Mouse (Mus musculus) kidney, embryonic 16.5 days (tissue): Measurements from ENCODE around the gene 2010111I01Rik. TPM values are rescaled to one million over a fixed set of nuclear protein-coding genes. Genes with fewer than 3 reads are reported as not detected.

Experiments
- ATAC-seq: fragments of 200-750 bp; cut with Nextera tagmentation; 2 replicates; pipeline ENCODE4 v1.8.0; 2017; ENCODE audit warnings: moderate TSS enrichment; ENCODE audit not compliant: low FRiP score, low TSS enrichment
- H3K27ac ChIP-seq: fragments of 300-500 bp; sonication (generic); 2 replicates; pipeline ENCODE4 v1.5.1; 2014; ENCODE audit warnings: low read length
- H3K27me3 ChIP-seq: fragments of 300-500 bp; sonication (generic); 2 replicates; pipeline ENCODE4 v1.6.1; 2014; ENCODE audit warnings: low read length, control low read depth, mixed read lengths; ENCODE audit not compliant: insufficient read depth
- H3K36me3 ChIP-seq: fragments of 300-500 bp; sonication (generic); 2 replicates; pipeline ENCODE4 v1.6.1; 2014; ENCODE audit warnings: low read length, control low read depth, mixed read lengths; ENCODE audit not compliant: insufficient read depth
- H3K4me1 ChIP-seq: fragments of 300-500 bp; sonication (generic); 2 replicates; pipeline ENCODE4 v1.6.1; 2014; ENCODE audit warnings: low read length, control low read depth, mixed read lengths; ENCODE audit not compliant: insufficient read depth
- H3K4me2 ChIP-seq: fragments of 300-500 bp; sonication (generic); replicated peaks from 2 replicates; pipeline ENCODE4 v1.6.1; 2014; ENCODE audit warnings: low read depth, low read length
- H3K4me3 ChIP-seq: fragments of 300-500 bp; sonication (generic); 2 replicates; pipeline ENCODE4 v1.5.1; 2014; ENCODE audit warnings: mild to moderate bottlenecking, low read length
- H3K9ac ChIP-seq: fragments of 300-500 bp; sonication (generic); replicated peaks from 2 replicates; pipeline ENCODE4 v1.6.1; 2014; ENCODE audit warnings: low read length
- H3K9me3 ChIP-seq: fragments of 300-500 bp; sonication (generic); 2 replicates; pipeline ENCODE4 v1.6.1; 2016; ENCODE audit warnings: low read length, control low read depth
- WGBS: fragments of 180-500 bp; shearing (Covaris S2); extraction: QIAGEN DNeasy Blood & Tissue Kit; methylation state at CpG from one replicate; pipeline ENCODE4 v1.1.7; 2014; 5-methylcytosine and 5-hydroxymethylcytosine counted together
- polyA plus RNA-seq: library from polyadenylated mRNA; unstranded; fragments of >200 nt; fragmentation: Nextera tagmentation; extraction: Ambion mirVana; gene quantifications from 2 replicates; pipeline ENCODE4 v1.2.1, GENCODE M21; 2015

2010111I01Rik gene
- polyA plus RNA-seq, 1 experiment from 2014 or later, result 146 TPM

- Histone ChIP-seq H3K27ac (no peak overlapping the region), H3K4me3 (no peak overlapping the region), H3K4me1 (no peaks in the 10 kb centered on the region), H3K9ac (no peak overlapping the region), H3K9me3 (no peaks in the 10 kb centered on the region), H3K36me3 (no peaks in the 10 kb centered on the region), H3K27me3 (no peaks in the 10 kb centered on the region), H3K4me2 (no peak overlapping the region)
- ATAC-seq, result no peak
- WGBS, result 88% methylated on average over 2 of the region's 2 CpGs
Observed at GRCm38 (mm10) chr13:63010345-63011090, 45.8 kb downstream of the 2010111I01Rik start.

DNA sequence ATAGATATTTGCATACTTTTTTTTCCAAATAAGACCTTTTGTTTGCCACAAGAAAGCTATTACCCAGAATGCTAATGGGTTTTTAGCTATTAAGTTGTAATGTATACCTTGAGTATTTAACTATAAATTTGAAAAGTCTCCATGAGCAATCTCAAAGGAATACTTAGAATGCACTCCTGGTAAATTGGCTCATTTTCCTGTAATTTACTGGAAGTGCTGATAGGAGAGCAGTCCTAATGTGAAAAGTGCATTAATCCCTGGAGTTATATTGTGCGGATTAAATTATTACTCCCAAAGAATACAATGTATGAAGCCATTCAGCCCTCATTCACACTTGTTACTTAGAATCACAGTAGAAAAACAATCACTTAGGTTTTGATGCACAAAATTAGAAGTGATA is 49.7 kb downstream of the 2010111I01Rik start:
- Histone ChIP-seq H3K4me3 (no peak overlapping the region), H3K4me1 (no peaks in the 10 kb centered on the region), H3K36me3 (no peaks in the 10 kb centered on the region), H3K27ac (no peak overlapping the region), H3K9ac (no peak overlapping the region), H3K27me3 (no peaks in the 10 kb centered on the region), H3K9me3 (no peaks in the 10 kb centered on the region), H3K4me2 (no peak overlapping the region)
- 93% methylated on average over 1 of the region's 1 CpGs for WGBS
- ATAC-seq, result no peak

DNA sequence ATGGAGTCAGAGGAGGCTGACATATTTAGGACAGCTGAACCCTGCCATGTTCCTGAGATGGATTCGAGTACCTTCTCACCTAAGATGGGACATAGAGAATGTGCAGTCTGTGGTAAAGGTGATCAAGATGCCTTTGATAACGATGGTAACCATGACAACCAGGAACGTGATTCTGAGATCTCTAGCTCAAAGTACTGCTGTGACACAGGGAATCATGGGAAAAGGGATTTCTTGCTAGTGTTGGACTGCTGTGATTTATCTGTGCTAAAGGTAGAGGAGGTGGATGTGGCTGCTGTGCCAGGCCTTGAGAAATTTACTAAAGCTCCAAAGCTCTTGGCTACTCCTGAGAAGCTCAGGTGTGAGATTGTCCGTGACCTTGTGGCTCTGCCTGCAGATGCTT is 50.7 kb downstream of the 2010111I01Rik start:
- no peak overlapping the region for H3K4me2 ChIP-seq
- H3K36me3 ChIP-seq, result no peaks in the 10 kb centered on the region
- H3K9ac ChIP-seq, result no peak overlapping the region
- 79% methylated on average over 4 of the region's 4 CpGs for WGBS
- no peak overlapping the region for H3K4me3 ChIP-seq
- H3K9me3 ChIP-seq, result no peaks in the 10 kb centered on the region
- H3K27me3 ChIP-seq, result no peaks in the 10 kb centered on the region
- no peak overlapping the region for H3K27ac ChIP-seq
- H3K4me1 ChIP-seq, result no peaks in the 10 kb centered on the region
- no peak for ATAC-seq

GRCm38 (mm10) chr13:63016056-63016455 is 51.4 kb downstream of the 2010111I01Rik start:
- no peak overlapping the region for H3K4me3 ChIP-seq
- no peaks in the 10 kb centered on the region for H3K36me3 ChIP-seq
- no peaks in the 10 kb centered on the region for H3K4me1 ChIP-seq
- H3K9me3 ChIP-seq, result no peaks in the 10 kb centered on the region
- H3K27me3 ChIP-seq, result no peaks in the 10 kb centered on the region
- 90% methylated on average over 3 of the region's 3 CpGs for WGBS
- no peak overlapping the region for H3K27ac ChIP-seq
- no peak overlapping the region for H3K9ac ChIP-seq
- no peak for ATAC-seq
- H3K4me2 ChIP-seq, result no peak overlapping the region

- Histone ChIP-seq H3K36me3 (no peaks in the 10 kb centered on the region), H3K27me3 (no peaks in the 10 kb centered on the region), H3K4me2 (no peak overlapping the region), H3K9me3 (no peaks in the 10 kb centered on the region), H3K4me1 (0 out of 2 replicates have a peak, but pooled peaks cover 3% of the 10 kb centered on the region), H3K27ac (no peak overlapping the region), H3K9ac (no peak overlapping the region), H3K4me3 (no peak overlapping the region)
- peak; percentile 49; the same call in 1 of the 2 replicates for ATAC-seq
- WGBS, result 42% methylated on average over 7 of the region's 7 CpGs
Observed at GRCm38 (mm10) chr13:63023243-63024217, 58.8 kb downstream of the 2010111I01Rik start.

- no peak overlapping the region for H3K4me2 ChIP-seq
- no peaks in the 10 kb centered on the region for H3K27me3 ChIP-seq
- no peak for ATAC-seq
- WGBS, result 56% methylated on average over 1 of the region's 1 CpGs
- no peaks in the 10 kb centered on the region for H3K9me3 ChIP-seq
- no peak overlapping the region for H3K9ac ChIP-seq
- H3K4me1 ChIP-seq, result no peaks in the 10 kb centered on the region
- H3K4me3 ChIP-seq, result no peak overlapping the region
- no peaks in the 10 kb centered on the region for H3K36me3 ChIP-seq
- H3K27ac ChIP-seq, result no peak overlapping the region
Observed at GRCm38 (mm10) chr13:63030023-63030422, 65.3 kb downstream of the 2010111I01Rik start.

- Histone ChIP-seq H3K4me1 (no peaks in the 10 kb centered on the region), H3K27me3 (no peaks in the 10 kb centered on the region), H3K4me3 (no peak overlapping the region), H3K4me2 (no peak overlapping the region), H3K27ac (no peak overlapping the region), H3K36me3 (no peaks in the 10 kb centered on the region), H3K9me3 (no peaks in the 10 kb centered on the region), H3K9ac (no peak overlapping the region)
- no peak for ATAC-seq
- 82% methylated on average over 1 of the region's 1 CpGs for WGBS
Observed at GRCm38 (mm10) chr13:63031244-63031643, 66.6 kb downstream of the 2010111I01Rik start.

- 66% methylated on average over 5 of the region's 5 CpGs for WGBS
Observed at GRCm38 (mm10) chr13:63032304-63032830, 67.7 kb downstream of the 2010111I01Rik start.

DNA sequence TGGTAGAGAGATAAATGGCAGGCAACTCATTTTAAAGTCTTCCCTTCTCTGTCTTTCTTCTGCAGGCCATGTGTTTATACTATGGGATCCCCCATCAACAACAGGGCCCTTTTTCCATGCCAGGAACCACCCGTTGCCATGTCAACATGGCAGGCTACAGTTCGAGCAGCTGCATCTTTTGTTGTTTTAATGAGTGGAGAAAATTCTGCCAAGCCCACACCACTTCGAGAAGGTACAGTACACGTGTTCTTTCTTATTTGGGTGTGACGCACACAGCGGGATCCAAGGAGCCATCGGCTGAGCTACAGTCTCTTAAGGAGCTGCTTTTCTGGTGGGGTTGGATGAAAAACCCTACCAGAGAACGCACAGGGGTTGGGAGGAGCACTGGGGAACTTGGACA is 68.3 kb downstream of the 2010111I01Rik start:
- H3K27ac ChIP-seq, result no peak overlapping the region
- no peaks in the 10 kb centered on the region for H3K9me3 ChIP-seq
- 75% methylated on average over 8 of the region's 8 CpGs for WGBS
- H3K4me1 ChIP-seq, result peaks cover 3% of the 10 kb centered on the region; the same call in 1 of the 2 replicates
- no peaks in the 10 kb centered on the region for H3K36me3 ChIP-seq
- no peak overlapping the region for H3K9ac ChIP-seq
- no peak for ATAC-seq
- H3K4me3 ChIP-seq, result no peak overlapping the region
- no peaks in the 10 kb centered on the region for H3K27me3 ChIP-seq
- no peak overlapping the region for H3K4me2 ChIP-seq

More at GRCm38 (mm10) chr13:63032304-63032830, 67.7 kb downstream of the 2010111I01Rik start:
- no peak overlapping the region for H3K4me2 ChIP-seq
- no peak overlapping the region for H3K9ac ChIP-seq
- H3K27ac ChIP-seq, result peak overlapping the region; percentile 13; the same call in 1 of the 2 replicates
- H3K36me3 ChIP-seq, result no peaks in the 10 kb centered on the region
- no peak for ATAC-seq
- H3K4me3 ChIP-seq, result no peak overlapping the region
- no peaks in the 10 kb centered on the region for H3K27me3 ChIP-seq
- no peaks in the 10 kb centered on the region for H3K9me3 ChIP-seq
- no peaks in the 10 kb centered on the region for H3K4me1 ChIP-seq
